Mouse (Mus musculus) heart, embryonic 10.5 days (tissue): ENCODE data around the gene Spi1. TPM values are rescaled to one million over a fixed set of nuclear protein-coding genes. Genes with fewer than 3 reads are reported as not detected.
"Not testable (repeated sequence)": the region's sequence is repeated elsewhere in the genome, so short reads cannot be mapped to it uniquely, and the experiment has no call there.

ENCODE experiments used
- DNase-seq: peaks from one replicate; pipeline ENCODE4 v3.0.0-alpha.2; 2017; ENCODE audit warnings: low spot score
- H3K27ac ChIP-seq: fragments of 300-500 bp; sonication (generic); 2 replicates; pipeline ENCODE4 v1.5.1; 2016; ENCODE audit warnings: mild to moderate bottlenecking
- H3K27me3 ChIP-seq: fragments of 300-500 bp; sonication (generic); 2 replicates; pipeline ENCODE4 v1.6.1; 2016; ENCODE audit warnings: mild to moderate bottlenecking; ENCODE audit not compliant: poor library complexity, insufficient read depth, severe bottlenecking
- H3K36me3 ChIP-seq: fragments of 300-500 bp; sonication (generic); 2 replicates; pipeline ENCODE4 v1.6.1; 2016; ENCODE audit warnings: mild to moderate bottlenecking, moderate library complexity
- H3K4me1 ChIP-seq: fragments of 300-500 bp; sonication (generic); 2 replicates; pipeline ENCODE4 v1.6.1; 2016; ENCODE audit warnings: mild to moderate bottlenecking
- H3K4me3 ChIP-seq: fragments of 300-500 bp; sonication (generic); 2 replicates; pipeline ENCODE4 v1.5.1; 2016; ENCODE audit warnings: mild to moderate bottlenecking, moderate library complexity
- H3K9me3 ChIP-seq: fragments of 300-500 bp; sonication (generic); 2 replicates; pipeline ENCODE4 v1.6.1; 2016; ENCODE audit warnings: mild to moderate bottlenecking, moderate library complexity
- WGBS: fragments of 180-500 bp; shearing (Covaris S2); methylation state at CpG from one replicate; pipeline ENCODE4 v1.1.7; 2016; 5-methylcytosine and 5-hydroxymethylcytosine counted together
- polyA plus RNA-seq: library from polyadenylated mRNA; unstranded; fragments of >200 nt; fragmentation: Nextera tagmentation; extraction: Ambion mirVana; gene quantifications from 2 replicates; pipeline ENCODE4 v1.2.1, GENCODE M21; 2016

Gene Spi1
- polyA plus RNA-seq, 1 experiment from 2014 or later, result 4.1 TPM

DNA sequence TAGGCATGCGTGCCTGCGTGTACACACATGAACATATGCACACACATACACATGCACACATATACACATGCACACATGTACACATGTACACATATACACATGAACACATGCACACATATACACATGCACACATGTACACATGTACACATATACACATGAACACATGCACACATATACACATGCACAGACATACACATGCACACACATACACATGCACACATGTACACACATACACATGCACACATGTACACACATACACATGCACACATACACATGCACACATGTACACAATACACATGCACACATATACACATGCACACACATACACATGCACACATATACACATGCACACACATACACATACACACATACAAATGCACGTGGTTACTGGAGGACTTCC is 29.6 kb downstream of the Spi1 start:
- peaks cover 28% of the 10 kb centered on the region for H3K4me1 ChIP-seq
- not testable (repeated sequence) for DNase-seq, H3K27ac ChIP-seq, H3K9me3 ChIP-seq, H3K36me3 ChIP-seq, H3K4me3 ChIP-seq, H3K27me3 ChIP-seq
- 91% methylated on average over 3 of the region's 3 CpGs for WGBS

- 0 out of 2 replicates have a peak overlapping the region, but pooled peaks have one; percentile 1 for H3K4me3 ChIP-seq
- DNase-seq, result no peak
- no peaks in the 10 kb centered on the region for H3K27me3 ChIP-seq
- no peaks in the 10 kb centered on the region for H3K9me3 ChIP-seq
- H3K4me1 ChIP-seq, result peaks cover 33% of the 10 kb centered on the region
- WGBS, result 29% methylated on average over 4 of the region's 4 CpGs
- H3K27ac ChIP-seq, result peak overlapping the region; percentile 73
- H3K36me3 ChIP-seq, result no peaks in the 10 kb centered on the region
Measured at GRCm38 (mm10) chr2:91112491-91112890, 30.3 kb downstream of the Spi1 start.

GRCm38 (mm10) chr2:91113334-91113733 is 31.1 kb downstream of the Spi1 start:
- Histone ChIP-seq H3K4me1 (peaks cover 33% of the 10 kb centered on the region), H3K36me3 (no peaks in the 10 kb centered on the region), H3K27me3 (no peaks in the 10 kb centered on the region), H3K4me3 (no peak overlapping the region), H3K9me3 (no peaks in the 10 kb centered on the region), H3K27ac (peak overlapping the region; percentile 73; the same call in 1 of the 2 replicates)
- WGBS, result 73% methylated on average over 10 of the region's 10 CpGs
- no peak for DNase-seq

- no peak overlapping the region for H3K4me3 ChIP-seq
- H3K9me3 ChIP-seq, result no peaks in the 10 kb centered on the region
- H3K4me1 ChIP-seq, result peaks cover 37% of the 10 kb centered on the region
- 73% methylated on average over 6 of the region's 6 CpGs for WGBS
- no peaks in the 10 kb centered on the region for H3K36me3 ChIP-seq
- 0 out of 2 replicates have a peak overlapping the region, but pooled peaks have one; percentile 73 for H3K27ac ChIP-seq
- no peaks in the 10 kb centered on the region for H3K27me3 ChIP-seq
- DNase-seq, result no peak
Measured at GRCm38 (mm10) chr2:91113852-91114251, 31.7 kb downstream of the Spi1 start.

GRCm38 (mm10) chr2:91114781-91115577 is 32.8 kb downstream of the Spi1 start:
- peaks cover 11% of the 10 kb centered on the region for H3K36me3 ChIP-seq
- H3K9me3 ChIP-seq, result no peaks in the 10 kb centered on the region
- peak overlapping the region; percentile 90 for H3K27ac ChIP-seq
- peak; percentile 98 for DNase-seq
- H3K27me3 ChIP-seq, result no peaks in the 10 kb centered on the region
- 6% methylated on average over 42 of the region's 42 CpGs for WGBS
- H3K4me3 ChIP-seq, result peak overlapping the region; percentile 64
- H3K4me1 ChIP-seq, result peaks cover 43% of the 10 kb centered on the region

DNA sequence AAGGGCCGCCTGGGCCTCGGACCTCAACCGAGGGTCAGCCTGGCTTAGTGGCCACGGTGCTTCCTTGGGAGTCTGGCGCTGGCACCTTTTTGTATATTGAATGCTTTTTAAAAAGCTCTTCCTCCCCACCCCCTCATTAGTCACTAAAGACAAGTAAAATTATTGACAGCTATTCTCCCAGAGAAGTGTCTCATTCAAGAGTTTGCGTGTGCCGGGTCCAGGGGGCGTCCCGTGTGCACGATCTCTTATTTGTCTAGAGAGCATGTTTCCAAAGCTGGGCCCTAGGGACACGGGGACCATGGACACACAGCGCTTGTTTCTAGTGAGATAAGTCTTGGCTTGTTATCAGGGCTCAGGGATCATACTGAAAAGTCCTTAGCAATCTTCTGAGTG is 33.4 kb downstream of the Spi1 start:
- 29% methylated on average over 12 of the region's 12 CpGs for WGBS
- Histone ChIP-seq H3K4me1 (peaks cover 43% of the 10 kb centered on the region), H3K9me3 (no peaks in the 10 kb centered on the region), H3K4me3 (peak overlapping the region; percentile 64), H3K27ac (peak overlapping the region; percentile 90), H3K36me3 (peaks cover 17% of the 10 kb centered on the region), H3K27me3 (no peaks in the 10 kb centered on the region)
- DNase-seq, result no peak

- H3K36me3 ChIP-seq, result peaks cover 29% of the 10 kb centered on the region
- no peaks in the 10 kb centered on the region for H3K27me3 ChIP-seq
- 44% methylated on average over 5 of the region's 5 CpGs for WGBS
- H3K27ac ChIP-seq, result peak overlapping the region; percentile 87
- H3K9me3 ChIP-seq, result no peaks in the 10 kb centered on the region
- H3K4me3 ChIP-seq, result 0 out of 2 replicates have a peak overlapping the region, but pooled peaks have one; percentile 70
- H3K4me1 ChIP-seq, result peaks cover 55% of the 10 kb centered on the region
- DNase-seq, result no peak
Measured at GRCm38 (mm10) chr2:91116842-91117241, 34.7 kb downstream of the Spi1 start.

GRCm38 (mm10) chr2:91117585-91118275 is 35.5 kb downstream of the Spi1 start, which contains the start of gene Mybpc3:
Gene Mybpc3 (plus strand): TSS chr2:91118144.
- 45% methylated on average over 11 of the region's 11 CpGs for WGBS
- Histone ChIP-seq H3K27ac (peak within 1 kb of the TSS; percentile 87), H3K36me3 (peaks cover 38% of the 10 kb centered on the region), H3K4me3 (peak within 1 kb of the TSS; percentile 70), H3K4me1 (peaks cover 57% of the 10 kb centered on the region), H3K9me3 (no peaks in the 10 kb centered on the region), H3K27me3 (no peaks in the 10 kb centered on the region)
- DNase-seq, result peak; percentile 88

- Histone ChIP-seq H3K9me3 (no peaks in the 10 kb centered on the region), H3K4me3 (peak overlapping the region; percentile 70)
- 11% methylated on average over 1 of the region's 1 CpGs for WGBS
Measured at GRCm38 (mm10) chr2:91118647-91119046, 36.5 kb downstream of the Spi1 start.

GRCm38 (mm10) chr2:91119061-91119460 is 36.9 kb downstream of the Spi1 start:
- Histone ChIP-seq H3K9me3 (no peaks in the 10 kb centered on the region), H3K36me3 (peaks cover 52% of the 10 kb centered on the region), H3K4me3 (peak overlapping the region; percentile 70), H3K27ac (peak overlapping the region; percentile 87), H3K27me3 (no peaks in the 10 kb centered on the region), H3K4me1 (peaks cover 61% of the 10 kb centered on the region)
- no peak for DNase-seq
- WGBS, result 37% methylated on average over 19 of the region's 19 CpGs

More at GRCm38 (mm10) chr2:91118647-91119046, 36.5 kb downstream of the Spi1 start:
- Histone ChIP-seq H3K36me3 (peaks cover 47% of the 10 kb centered on the region), H3K27ac (peak overlapping the region; percentile 87), H3K27me3 (no peaks in the 10 kb centered on the region), H3K4me1 (peaks cover 59% of the 10 kb centered on the region)
- peak; percentile 87 for DNase-seq

DNA sequence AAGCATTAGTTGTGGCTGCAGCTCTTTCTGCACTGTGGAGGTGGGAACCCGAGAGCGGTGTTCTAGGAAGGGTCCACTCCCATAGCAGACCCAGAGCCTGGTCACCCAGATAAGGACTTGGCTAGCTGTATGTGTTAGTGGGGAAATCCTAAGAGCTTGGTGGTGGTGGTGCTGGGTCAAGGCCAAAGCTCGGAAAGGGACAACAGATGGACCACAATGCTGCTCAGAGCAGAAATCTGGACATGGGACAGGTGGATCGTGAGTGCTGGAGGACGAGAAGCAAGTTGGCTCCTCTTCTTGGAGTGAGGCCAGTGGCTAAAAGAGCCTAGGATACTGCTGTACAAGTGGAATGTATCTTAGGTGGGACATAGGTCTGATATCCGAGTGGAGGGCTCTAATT is 37.4 kb downstream of the Spi1 start:
- Histone ChIP-seq H3K27me3 (no peaks in the 10 kb centered on the region), H3K27ac (peak overlapping the region; percentile 87), H3K4me1 (peaks cover 65% of the 10 kb centered on the region), H3K36me3 (peaks cover 57% of the 10 kb centered on the region), H3K4me3 (peak overlapping the region; percentile 70), H3K9me3 (no peaks in the 10 kb centered on the region)
- no peak for DNase-seq
- 58% methylated on average over 6 of the region's 6 CpGs for WGBS

GRCm38 (mm10) chr2:91120261-91120671 is 38.1 kb downstream of the Spi1 start:
- H3K4me3 ChIP-seq, result peak overlapping the region; percentile 70
- WGBS, result 48% methylated on average over 6 of the region's 6 CpGs

GRCm38 (mm10) chr2:91121011-91121410 is 38.8 kb downstream of the Spi1 start:
- Histone ChIP-seq H3K27ac (no peak overlapping the region; the same call in 1 of the 2 replicates), H3K36me3 (peaks cover 71% of the 10 kb centered on the region)

More at GRCm38 (mm10) chr2:91120261-91120671, 38.1 kb downstream of the Spi1 start:
- H3K36me3 ChIP-seq, result peaks cover 64% of the 10 kb centered on the region
- peak overlapping the region; percentile 87 for H3K27ac ChIP-seq
- peaks cover 69% of the 10 kb centered on the region for H3K4me1 ChIP-seq
- no peak for DNase-seq
- H3K27me3 ChIP-seq, result no peaks in the 10 kb centered on the region
- H3K9me3 ChIP-seq, result no peaks in the 10 kb centered on the region

More at GRCm38 (mm10) chr2:91121011-91121410, 38.8 kb downstream of the Spi1 start:
- 63% methylated on average over 6 of the region's 6 CpGs for WGBS
- Histone ChIP-seq H3K9me3 (no peaks in the 10 kb centered on the region), H3K27me3 (no peaks in the 10 kb centered on the region), H3K4me3 (peak overlapping the region; percentile 70), H3K4me1 (peaks cover 68% of the 10 kb centered on the region)
- no peak for DNase-seq
